Mouse (Mus musculus) ES-E14 (cell line): ENCODE results near the gene Unc5cl.

Source experiments
- HCFC1 ChIP-seq: IDR thresholded peaks from 2 replicates; pipeline ENCODE4 v1.6.1; 2012; ENCODE audit warnings: low read length, inconsistent platforms, borderline replicate concordance; ENCODE audit not compliant: insufficient read depth
- MAFK ChIP-seq: IDR thresholded peaks from 2 replicates; pipeline ENCODE4 v1.6.1; 2014; ENCODE audit warnings: mild to moderate bottlenecking, low read depth, low read length, inconsistent platforms; ENCODE audit not compliant: insufficient read depth
- ZC3H11A ChIP-seq: IDR thresholded peaks from 2 replicates; pipeline ENCODE4 v1.6.1; 2012; ENCODE audit warnings: low read depth, mild to moderate bottlenecking, inconsistent platforms, low read length, borderline replicate concordance
- ZNF384 ChIP-seq: IDR thresholded peaks from 2 replicates; pipeline ENCODE4 v1.6.1; 2012; ENCODE audit warnings: low read depth, low read length, inconsistent platforms

- no peak for TF ChIP-seq HCFC1
- TF ChIP-seq ZC3H11A = no peak
- TF ChIP-seq MAFK = no peak
- TF ChIP-seq ZNF384 = no peak
Observed at GRCm38 (mm10) chr17:48410299-48410785, 44.4 kb upstream of the Unc5cl start.
